Mouse (Mus musculus): ENCODE data around the gene Camkk2. TPM values are rescaled to one million over a fixed set of nuclear protein-coding genes. Genes with fewer than 3 reads are reported as not detected.
A peak's percentile ranks its signal among the peaks of the same experiment; 100 is the strongest.

The Camkk2 gene
- total RNA-seq, 2 experiments from 2014 or later, result 9.7 to 15.6 TPM

- no peak for DNase-seq
Observed at GRCm38 (mm10) chr5:122782066-122782465, 2.9 kb upstream of the Camkk2 start.

DNA sequence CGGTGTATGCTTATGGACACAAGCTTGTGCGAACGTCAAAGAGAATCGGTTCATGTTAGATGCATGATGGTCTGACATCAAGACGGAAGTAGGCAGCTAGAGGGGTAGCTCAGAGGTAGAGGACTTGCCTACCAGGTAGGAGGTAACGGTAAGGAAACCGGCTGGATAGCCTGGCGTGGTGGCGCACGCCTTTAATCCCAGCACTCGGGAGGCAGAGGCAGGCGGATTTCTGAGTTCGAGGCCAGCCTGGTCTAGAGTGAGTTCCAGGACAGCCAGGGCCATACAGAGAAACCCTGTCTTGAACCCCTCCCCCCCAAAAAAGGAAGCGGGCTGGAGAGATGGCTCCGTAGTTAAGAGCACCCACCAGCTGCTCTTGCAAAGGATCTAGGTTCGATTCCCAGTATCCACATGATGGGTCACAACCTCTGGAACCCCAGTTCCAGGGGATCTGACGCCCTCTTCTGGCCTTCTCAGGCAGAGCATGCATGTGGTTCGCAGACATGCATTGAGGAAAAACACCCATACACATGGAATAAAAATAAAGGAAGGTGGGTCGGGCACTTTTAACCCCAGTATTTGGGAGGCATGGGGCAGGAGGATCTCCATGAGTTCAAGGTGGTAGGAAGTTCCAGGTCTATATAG, 1.7 kb upstream of the Camkk2 start:
- DNase-seq, result no peak

DNA sequence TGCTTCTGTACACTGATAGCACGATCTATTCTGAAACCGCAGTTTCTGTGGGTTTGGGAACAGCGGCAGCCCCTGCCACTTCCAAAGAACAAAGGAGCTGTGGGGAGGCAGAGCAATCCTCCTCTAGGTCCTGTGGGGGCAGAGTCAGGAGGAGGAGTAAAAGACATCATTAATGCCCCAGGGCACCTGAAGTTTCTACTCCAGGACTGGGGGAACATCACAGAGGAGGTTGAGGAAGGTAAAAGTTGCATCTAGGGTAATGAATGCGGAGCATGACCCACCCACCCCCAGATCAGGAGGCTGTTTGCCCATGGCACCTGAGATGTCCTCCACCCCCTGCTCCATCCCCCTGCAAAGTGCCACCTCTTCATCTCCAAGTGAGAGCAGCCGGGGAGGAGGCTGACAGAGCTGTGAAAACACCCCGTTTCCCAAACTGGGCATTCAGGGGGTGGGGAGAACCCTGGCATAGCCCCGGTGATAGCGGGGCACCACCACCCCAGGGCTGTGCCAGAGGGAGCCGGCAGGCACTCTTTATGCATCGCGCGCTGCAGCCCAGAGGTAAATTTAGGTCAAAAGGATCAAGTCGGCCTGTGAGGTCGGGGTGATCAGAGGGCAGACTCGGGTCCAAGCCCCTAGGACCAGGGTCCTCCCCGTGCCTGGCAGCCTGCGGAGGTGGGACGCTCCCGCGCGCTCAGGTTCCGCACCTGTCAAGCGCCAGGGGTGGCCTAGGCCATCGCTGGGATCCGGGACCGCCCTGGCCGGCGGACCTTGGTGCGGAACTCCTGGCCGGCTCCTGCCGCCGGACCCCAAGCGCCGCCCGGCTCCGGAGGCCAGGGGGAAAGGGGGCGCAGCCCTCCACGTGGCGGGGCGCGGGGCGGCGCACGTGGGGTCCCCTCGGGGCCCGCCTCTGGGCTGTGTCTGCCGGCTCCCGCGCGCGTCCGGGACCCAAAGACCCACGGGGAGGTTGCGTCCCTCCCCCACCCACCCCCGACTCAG, 680 bp downstream of the Camkk2 start:
- peak; percentile 44 for DNase-seq

GRCm38 (mm10) chr5:122777322-122777721, 1.9 kb downstream of the Camkk2 start:
- no peak for DNase-seq

DNA sequence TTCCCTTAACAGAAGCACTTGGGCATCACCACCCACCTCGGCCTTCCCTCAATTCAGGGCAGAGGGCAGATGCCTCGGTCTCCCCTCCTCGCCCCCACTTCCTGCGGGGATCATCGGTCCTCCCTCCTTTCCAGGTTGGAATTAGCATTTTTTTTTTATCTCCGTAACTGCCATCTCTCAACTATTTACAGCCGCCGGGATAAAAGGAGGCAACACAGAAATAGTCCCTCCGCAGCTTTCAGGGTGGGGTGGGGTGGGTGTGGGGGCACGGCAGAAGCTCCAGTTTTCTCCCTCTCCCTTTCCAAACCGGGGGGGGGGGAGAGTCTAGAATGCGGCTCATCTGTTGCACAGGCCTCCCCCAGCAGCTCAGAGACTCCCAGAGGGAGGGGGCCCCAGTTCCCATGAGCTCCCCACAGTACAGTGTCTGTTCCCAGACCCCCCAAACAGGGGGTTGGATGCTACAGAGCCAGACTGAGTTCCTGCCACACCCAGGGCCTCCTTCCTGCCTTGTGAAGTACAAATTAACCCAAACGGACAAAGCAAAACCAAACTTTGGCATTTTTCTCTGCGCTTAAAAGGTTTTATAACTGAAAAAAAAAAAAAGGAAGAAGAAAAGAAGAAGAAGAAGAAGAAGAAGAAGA, 3.4 kb downstream of the Camkk2 start:
- DNase-seq, result no peak

DNA sequence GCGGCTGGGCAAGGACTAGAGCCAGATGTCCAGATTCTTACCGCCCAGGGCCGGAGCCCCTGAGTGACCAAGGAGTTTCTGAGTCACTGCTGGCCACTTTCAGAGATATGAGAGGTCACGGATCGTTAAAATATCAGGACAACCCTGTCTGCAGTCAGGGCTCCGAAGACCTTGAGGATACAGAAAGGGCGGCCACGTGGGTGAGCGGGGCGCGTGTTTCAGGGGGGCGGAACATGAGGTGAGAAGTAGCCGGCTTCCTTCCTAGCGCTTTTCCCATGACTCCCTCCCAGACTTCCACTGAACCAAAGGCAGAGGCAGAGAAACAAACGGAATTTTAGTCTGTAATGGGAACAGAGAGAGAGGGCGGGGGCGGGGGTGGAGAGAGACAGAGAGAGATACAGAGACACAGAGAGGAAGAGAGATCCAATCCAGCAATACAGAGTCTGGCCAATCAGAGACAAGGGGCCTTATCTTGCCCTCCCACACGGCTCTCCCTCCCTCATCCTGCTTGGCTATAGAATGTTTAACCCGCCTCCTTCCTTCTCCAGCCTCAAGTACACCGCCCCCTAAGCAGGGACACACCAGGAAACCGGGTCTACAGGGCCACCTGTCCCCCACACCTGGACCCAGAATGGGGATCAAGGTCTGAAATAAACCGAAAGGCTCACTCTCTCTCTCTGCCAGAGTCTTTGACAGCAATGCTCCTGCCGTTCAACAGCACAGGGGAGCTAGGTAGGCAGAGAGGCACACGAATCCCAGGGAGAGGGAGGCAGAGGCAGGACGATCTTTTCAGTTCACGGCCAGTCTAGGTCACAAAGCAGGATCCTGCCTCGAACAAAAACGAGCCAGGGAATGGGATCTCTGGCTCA, 4.2 kb downstream of the Camkk2 start:
- DNase-seq, result no peak

DNA sequence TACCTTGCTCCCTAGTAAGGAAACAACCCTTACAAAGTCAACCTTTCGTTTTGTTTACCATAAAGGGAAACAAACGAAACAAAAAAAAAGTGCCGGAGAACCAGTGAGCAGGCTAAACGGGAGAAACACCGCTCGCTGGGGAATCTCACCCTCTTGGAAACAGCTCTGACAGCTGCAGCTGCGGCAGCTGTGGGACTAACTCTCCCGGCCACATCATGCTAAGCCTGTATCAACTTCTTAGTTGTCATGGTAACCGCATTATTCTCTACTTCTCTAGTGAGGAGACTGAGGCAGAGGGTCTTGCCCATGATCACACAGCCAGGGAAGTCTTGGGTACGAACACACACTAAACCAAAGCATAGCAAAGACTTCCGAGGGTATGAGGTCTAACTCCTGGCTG, 5.5 kb downstream of the Camkk2 start:
- DNase-seq, result no peak

DNA sequence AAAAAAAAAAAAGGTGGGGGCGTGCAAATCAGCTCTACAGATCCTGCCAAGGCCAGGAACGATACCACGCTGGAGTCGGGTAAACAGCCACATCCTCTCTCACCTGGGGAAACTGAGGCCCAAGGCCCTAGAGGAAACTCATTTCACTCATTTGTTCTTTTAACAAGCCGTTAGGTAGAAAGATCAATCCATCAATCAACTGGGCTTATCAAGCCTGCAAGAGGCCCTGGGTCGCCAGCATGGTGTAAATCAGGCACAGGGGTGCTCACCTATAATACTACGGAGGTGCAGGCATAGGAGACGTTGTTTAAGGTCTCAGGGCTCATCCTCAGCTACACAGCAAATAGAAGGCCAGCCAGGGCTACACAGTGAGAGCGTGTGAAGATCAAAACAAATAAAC, 7.8 kb downstream of the Camkk2 start:
- no peak for DNase-seq

GRCm38 (mm10) chr5:122770806-122771261, 8.4 kb downstream of the Camkk2 start:
- DNase-seq, result peak; percentile 70

DNA sequence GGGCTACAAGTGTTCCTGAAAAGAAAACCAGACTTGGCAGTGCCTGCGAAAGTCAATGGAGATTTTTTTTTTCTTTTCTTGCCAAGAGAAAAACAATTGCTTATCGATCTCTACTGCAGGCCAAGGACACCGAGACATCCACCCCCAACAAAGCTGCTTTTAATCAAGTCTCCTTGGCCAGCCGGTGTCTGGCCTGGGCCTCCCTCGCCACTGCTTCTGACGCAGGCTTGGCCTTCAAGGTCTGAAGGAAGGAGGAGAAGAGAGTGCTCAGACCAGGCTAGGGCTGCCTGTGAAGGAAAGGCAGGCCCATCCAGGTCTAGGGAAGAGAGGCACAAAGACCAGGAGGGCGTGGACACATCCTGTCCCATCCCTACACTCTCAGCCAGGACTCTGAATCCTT, 8.9 kb downstream of the Camkk2 start:
- DNase-seq, result no peak

DNA sequence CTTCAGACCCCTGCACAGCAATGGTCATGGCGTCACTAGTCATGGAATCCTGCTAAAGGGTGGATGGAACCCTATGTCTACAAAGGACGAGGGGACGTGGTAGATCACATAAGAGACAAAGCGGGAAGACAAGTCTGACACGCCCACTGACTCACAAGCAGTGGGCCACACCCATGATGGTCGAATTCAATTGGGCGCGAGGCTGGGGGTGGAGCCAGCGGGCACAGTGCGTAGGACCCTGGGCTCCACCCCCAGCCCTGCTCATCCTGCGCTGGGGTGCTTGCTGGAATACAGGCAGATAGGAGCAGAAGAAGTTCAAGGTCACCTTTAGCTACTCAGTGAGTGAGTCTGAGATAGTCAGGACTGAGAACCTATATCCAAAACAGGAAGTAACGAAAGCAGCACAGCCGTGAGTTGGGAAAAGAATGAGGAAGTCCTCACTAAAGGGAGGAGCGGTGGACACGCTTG, 10.1 kb downstream of the Camkk2 start:
- DNase-seq, result no peak

- DNase-seq, result no peak
Observed at GRCm38 (mm10) chr5:122767283-122767682, 11.9 kb downstream of the Camkk2 start.

DNA sequence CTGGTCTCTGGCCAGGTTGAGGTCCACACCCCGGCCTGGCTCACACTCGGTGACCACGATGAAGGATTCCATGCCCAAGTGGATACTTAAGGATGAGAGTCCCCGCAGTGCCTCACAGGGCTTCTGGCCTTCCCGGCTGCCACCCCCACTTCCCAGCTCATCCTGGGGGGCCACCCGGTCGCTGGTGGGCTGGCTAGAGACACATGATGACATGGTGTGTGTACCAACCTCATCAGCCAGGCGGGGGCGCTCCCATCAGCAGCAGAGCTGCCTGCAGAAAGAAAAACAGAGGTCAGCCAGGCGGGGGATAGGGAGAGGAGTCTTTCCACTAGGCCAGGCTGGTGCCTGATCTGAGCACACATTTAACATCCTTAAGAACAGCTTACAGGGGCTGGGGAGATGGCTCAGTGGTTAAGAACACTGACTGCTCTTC, 15.2 kb downstream of the Camkk2 start:
- DNase-seq, result peak; percentile 66

GRCm38 (mm10) chr5:122763271-122764031, 15.8 kb downstream of the Camkk2 start:
- DNase-seq, result no peak

- DNase-seq, result peak; percentile 57
Observed at GRCm38 (mm10) chr5:122756680-122757079, 22.5 kb downstream of the Camkk2 start.

- DNase-seq, result no peak
Observed at GRCm38 (mm10) chr5:122756144-122756543, 23.1 kb downstream of the Camkk2 start.

DNA sequence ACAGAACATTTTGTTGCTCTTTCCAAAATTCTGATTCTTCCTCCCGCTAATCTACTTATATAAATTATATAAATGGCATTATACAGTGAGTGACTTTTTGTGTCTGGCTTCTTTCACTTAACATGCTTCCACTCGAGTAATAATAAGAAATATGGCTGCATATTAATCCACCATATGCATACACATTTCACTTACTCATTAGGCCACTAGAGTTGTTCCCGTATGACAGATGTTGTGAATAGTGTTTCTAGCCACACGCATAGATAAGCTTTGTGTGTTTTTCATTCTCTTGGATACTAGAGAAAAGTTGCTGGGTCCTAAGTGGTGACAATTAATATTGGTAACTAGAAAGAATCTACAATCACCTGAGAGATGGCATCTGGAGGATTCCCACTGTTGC, 23.6 kb downstream of the Camkk2 start:
- DNase-seq, result no peak

- no peak for DNase-seq
Observed at GRCm38 (mm10) chr5:122754477-122754876, 24.7 kb downstream of the Camkk2 start.

GRCm38 (mm10) chr5:122747950-122748349, 31.3 kb downstream of the Camkk2 start:
- DNase-seq, result no peak

- no peak for DNase-seq
Observed at GRCm38 (mm10) chr5:122743880-122744422, 35.3 kb downstream of the Camkk2 start.

- no peak for DNase-seq
Observed at GRCm38 (mm10) chr5:122736761-122737160, 42.4 kb downstream of the Camkk2 start.
